Mouse (Mus musculus) thymus, adult 2 months (tissue): ENCODE measurements at regions not wholly inside any gene's neighbourhood (a gene's known extent, or its start where the extent isn't known, plus 50 kb on each side); places are given as distances from the start of the nearest gene placed in this dataset.

ENCODE experiments used
- DNase-seq: peaks from one replicate; pipeline ENCODE4 v3.0.0; 2021
- H3K27ac ChIP-seq: fragments of 200-500 bp; 2 replicates; pipeline ENCODE4 v1.5.1; 2012; ENCODE audit warnings: low read length, control low read depth; ENCODE audit not compliant: control insufficient read depth, insufficient read depth
- H3K27me3 ChIP-seq: fragments of 200-500 bp; 2 replicates; pipeline ENCODE4 v1.6.1; 2012; ENCODE audit warnings: mild to moderate bottlenecking, low read length, moderate library complexity, mixed read lengths; ENCODE audit not compliant: control insufficient read depth, insufficient read depth
- H3K36me3 ChIP-seq: fragments of 200-500 bp; 2 replicates; pipeline ENCODE4 v1.6.1; 2012; ENCODE audit warnings: mild to moderate bottlenecking, low read length, moderate library complexity; ENCODE audit not compliant: control insufficient read depth, insufficient read depth
- H3K4me1 ChIP-seq: fragments of 200-500 bp; replicated peaks from 2 replicates; pipeline ENCODE4 v1.6.1; 2012; ENCODE audit warnings: low read length; ENCODE audit not compliant: control insufficient read depth, insufficient read depth
- H3K4me3 ChIP-seq: fragments of 200-500 bp; 2 replicates; pipeline ENCODE4 v1.5.1; 2012; ENCODE audit warnings: mild to moderate bottlenecking, low read length, control low read depth, moderate library complexity; ENCODE audit not compliant: control insufficient read depth, insufficient read depth
- CTCF ChIP-seq: fragments of 200-500 bp; IDR thresholded peaks from 2 replicates; pipeline ENCODE4 v1.5.1; 2012; ENCODE audit warnings: mild to moderate bottlenecking, control low read depth, low read length, moderate library complexity, borderline replicate concordance; ENCODE audit not compliant: control insufficient read depth, poor library complexity, insufficient read depth; ENCODE audit errors: extremely low read depth
- POLR2A ChIP-seq: fragments of 200-500 bp; IDR thresholded peaks from 2 replicates; pipeline ENCODE4 v1.6.1; 2012; ENCODE audit warnings: mild to moderate bottlenecking, low read length, control low read depth, moderate library complexity; ENCODE audit not compliant: control insufficient read depth, poor library complexity, insufficient read depth; ENCODE audit errors: extremely low read depth
- WGBS: fragments of 180-500 bp; shearing (Covaris S2); methylation state at CpG from one replicate; pipeline ENCODE4 v1.1.7; 2018; 5-methylcytosine and 5-hydroxymethylcytosine counted together

GRCm38 (mm10) chr8:12062710-12063109 lies 215.9 kb upstream of the A230072I06Rik start:
- TF ChIP-seq CTCF: no peak
- no peak for TF ChIP-seq POLR2A
- Histone ChIP-seq H3K4me3 (no peak overlapping the region), H3K27me3 (no peaks in the 10 kb centered on the region), H3K27ac (no peak overlapping the region), H3K36me3 (no peaks in the 10 kb centered on the region), H3K4me1 (no peaks in the 10 kb centered on the region)
- DNase-seq: no peak
- WGBS: 92% methylated on average over 8 of the region's 8 CpGs

- Histone ChIP-seq H3K27ac (no peak overlapping the region), H3K4me1 (no peaks in the 10 kb centered on the region), H3K4me3 (no peak overlapping the region), H3K27me3 (no peaks in the 10 kb centered on the region), H3K36me3 (no peaks in the 10 kb centered on the region)
- TF ChIP-seq POLR2A (no peak), CTCF (no peak)
- DNase-seq: no peak
- WGBS: 71% methylated on average over 7 of the region's 7 CpGs
Measured at GRCm38 (mm10) chr8:12064664-12065063, 214.0 kb upstream of the A230072I06Rik start.

GRCm38 (mm10) chr8:12066454-12066853 lies 212.2 kb upstream of the A230072I06Rik start:
- 89% methylated on average over 10 of the region's 10 CpGs for WGBS

GRCm38 (mm10) chr8:12073311-12073999 lies 205.2 kb upstream of the A230072I06Rik start:
- DNase-seq: no peak
- Histone ChIP-seq H3K4me3 (no peak overlapping the region), H3K4me1 (no peaks in the 10 kb centered on the region), H3K27ac (no peak overlapping the region), H3K27me3 (no peaks in the 10 kb centered on the region), H3K36me3 (no peaks in the 10 kb centered on the region)
- WGBS: 73% methylated on average over 6 of the region's 6 CpGs
- no peak for TF ChIP-seq POLR2A
- no peak for TF ChIP-seq CTCF

More at GRCm38 (mm10) chr8:12066454-12066853, 212.2 kb upstream of the A230072I06Rik start:
- Histone ChIP-seq H3K4me3 (no peak overlapping the region), H3K36me3 (no peaks in the 10 kb centered on the region), H3K27ac (no peak overlapping the region), H3K4me1 (no peaks in the 10 kb centered on the region), H3K27me3 (no peaks in the 10 kb centered on the region)
- DNase-seq: no peak
- TF ChIP-seq POLR2A (no peak), CTCF (no peak)

GRCm38 (mm10) chr8:12075943-12076342 lies 202.7 kb upstream of the A230072I06Rik start:
- no peaks in the 10 kb centered on the region for H3K27me3 ChIP-seq
- H3K27ac ChIP-seq: no peak overlapping the region
- WGBS: 86% methylated on average over 3 of the region's 3 CpGs
- TF ChIP-seq CTCF (no peak), POLR2A (no peak)
- no peak for DNase-seq
- H3K4me3 ChIP-seq: no peak overlapping the region
- H3K4me1 ChIP-seq: no peaks in the 10 kb centered on the region
- no peaks in the 10 kb centered on the region for H3K36me3 ChIP-seq

GRCm38 (mm10) chr8:12076811-12077375 lies 201.7 kb upstream of the A230072I06Rik start:
- Histone ChIP-seq H3K4me3 (no peak overlapping the region), H3K36me3 (no peaks in the 10 kb centered on the region), H3K4me1 (no peaks in the 10 kb centered on the region), H3K27ac (no peak overlapping the region), H3K27me3 (no peaks in the 10 kb centered on the region)
- 43% methylated on average over 10 of the region's 10 CpGs for WGBS
- no peak for DNase-seq
- TF ChIP-seq CTCF (no peak), POLR2A (no peak)
